Mouse (Mus musculus): ENCODE data around the gene Prickle1.
A peak's percentile ranks its signal among the peaks of the same experiment; 100 is the strongest.

- TF ChIP-seq POLR2A (IDR thresholded peaks at IDR 0.05; ENCODE audit: low read depth, low read length) = peak; percentile 23
- no peak for TF ChIP-seq CTCF (conservative IDR thresholded peaks at IDR 0.05; ENCODE audit: insufficient read depth, insufficient read length, low read depth, low read length)
These were observed at the start of gene Prickle1 for GRCm38 (mm10) chr15:93595746-93596145.
